Mouse (Mus musculus) erythroblast, embryonic 14.5 days (primary cell): ENCODE results near the gene Wfdc13.

Experiments used
- GATA1 ChIP-seq: IDR thresholded peaks from 2 replicates; pipeline ENCODE4 v1.6.1; 2012; ENCODE audit warnings: low read length, inconsistent platforms, mixed read lengths
- TAL1 ChIP-seq: IDR thresholded peaks from 3 replicates; pipeline ENCODE4 v1.6.1; 2012; ENCODE audit warnings: low read length, inconsistent platforms, mixed read lengths

GRCm38 (mm10) chr2:164670938-164671337 is 14.0 kb upstream of the Wfdc13 start:
- TF ChIP-seq GATA1 (no peak), TAL1 (no peak)
